Mouse (Mus musculus): Measurements from ENCODE around the gene Shmt1.

DNA sequence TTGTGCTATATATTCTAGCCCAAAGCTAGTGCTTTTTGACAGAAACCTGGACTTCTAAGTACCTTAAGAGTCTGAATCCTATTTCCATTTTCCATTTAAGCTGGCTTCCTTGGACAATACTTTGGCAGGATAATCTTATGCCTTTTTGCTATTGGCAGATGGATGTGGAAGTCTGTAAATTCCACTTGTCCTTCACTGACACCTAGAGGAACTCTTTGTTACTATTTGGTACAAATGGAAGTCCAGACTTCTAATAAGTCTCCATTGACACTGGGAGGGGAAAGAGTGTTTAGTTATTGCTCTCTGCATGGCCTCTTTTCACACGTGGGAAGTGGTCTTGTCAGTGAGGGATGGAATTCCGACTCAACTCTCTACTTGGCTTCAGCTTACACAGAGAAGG lies 17.4 kb upstream of the Shmt1 start:
- TF ChIP-seq CTCF (IDR thresholded peaks at IDR 0.05; ENCODE audit: extremely low read depth, insufficient read length, insufficient replicate concordance, low read depth, low read length): no peak
- TF ChIP-seq POLR2A (IDR thresholded peaks at IDR 0.05; ENCODE audit: low read depth, low read length): no peak
